Mouse (Mus musculus) heart, postnatal 10 days (tissue): ENCODE measurements around the gene Gm21103. TPM values are rescaled to one million over a fixed set of nuclear protein-coding genes. Genes with fewer than 3 reads are reported as not detected.
"Not testable (repeated sequence)": the region's sequence is repeated elsewhere in the genome, so short reads cannot be mapped to it uniquely, and the experiment has no call there.

Experiments
- DNase-seq, 2 experiments: peaks; one replicate each; pipeline ENCODE4 v3.0.0; 2021
- intact Hi-C: fragments of 180-260 bp; cut with DNase I; formaldehyde crosslinking; loops from one replicate; pipeline ENCODE4 v1.15.1; 2025
- total RNA-seq, 2 experiments: library from RNA; stranded (reverse); gene quantifications; 2 replicates each; pipeline ENCODE4 v1.2.3; 2021

Gene Gm21103
- not detected for total RNA-seq

DNA sequence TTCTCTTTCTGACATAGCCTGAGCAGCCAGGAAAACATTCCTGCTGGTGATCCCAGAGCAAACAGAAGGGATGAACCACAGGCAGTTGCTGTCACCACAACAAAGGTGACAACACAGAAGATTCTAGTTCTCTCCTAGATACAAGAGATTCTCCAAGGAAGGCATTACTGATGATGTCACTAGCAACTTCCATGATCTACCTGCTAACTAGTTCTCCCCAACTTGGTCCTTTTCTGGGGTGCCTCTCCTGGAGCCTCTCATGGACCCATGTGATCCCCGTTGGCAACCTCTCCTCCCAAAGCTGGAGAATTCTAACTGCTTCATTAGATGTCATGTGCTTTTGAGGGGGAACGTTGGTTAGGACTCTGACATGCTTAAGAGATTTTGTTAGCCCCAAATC lies at the start of gene Gm21103:
Gm21103 (minus strand) TSS at position 101 of the 400 bp plus-strand sequence.
- intact Hi-C loops, DNase-seq: not testable (repeated sequence)

- intact Hi-C loops, DNase-seq: not testable (repeated sequence)
Observed at GRCm38 (mm10) chr14:6343578-6343977, 38.9 kb upstream of the Gm21103 start, which contains the start of gene Gm3618. Gm3618 (minus strand) TSS chr14:6343678.

DNA sequence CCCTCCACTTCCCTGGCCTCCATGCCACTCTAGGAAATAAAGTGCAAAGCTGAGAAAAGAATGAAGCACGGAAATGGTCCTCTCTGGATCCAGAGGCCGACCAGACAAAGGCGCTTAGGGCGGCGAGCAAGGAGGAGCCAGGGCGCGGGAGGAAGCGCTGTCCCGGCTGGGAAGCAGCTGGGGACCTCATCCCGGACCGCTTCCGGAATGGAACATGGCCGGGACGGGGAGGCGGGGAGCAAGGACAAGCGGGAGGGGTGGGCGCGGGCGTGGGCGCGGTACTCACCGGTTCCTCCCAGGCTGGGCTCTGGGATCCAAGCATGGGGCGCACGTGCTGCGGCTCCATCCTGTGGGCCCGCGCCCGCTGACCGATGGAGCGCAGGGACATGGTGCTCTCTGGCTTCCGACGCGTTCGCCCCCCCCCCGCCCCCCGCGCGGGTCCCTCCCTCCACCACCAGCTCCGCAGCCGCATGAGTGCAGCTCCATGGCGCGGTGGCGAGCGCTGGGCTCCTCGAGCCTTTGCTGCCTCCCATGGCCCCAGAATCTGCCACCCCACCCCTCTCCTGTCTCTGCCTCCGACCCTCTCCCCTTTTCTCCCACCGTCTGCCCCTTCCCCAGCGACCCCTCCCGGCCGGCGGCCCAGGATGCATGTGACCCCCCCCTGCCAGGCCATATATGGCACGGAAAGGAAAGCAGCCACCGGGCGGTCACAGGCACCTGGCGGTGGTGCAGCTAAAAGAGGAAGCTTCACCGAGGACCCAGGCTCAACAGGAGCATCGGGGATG lies 17.5 kb downstream of the Gm21103 start, which contains the start of gene Gm3411:
Gm3411 (minus strand) TSS at position 320 of the 785 bp plus-strand sequence.
- DNase-seq = peak; percentile 71 to 76
- intact Hi-C loops = not testable (repeated sequence)

Other genes with a start within 250 kb of the Gm21103 start
- not detected for gene Gm6337, start 246.6 kb downstream of the Gm21103 start, total RNA-seq
- gene Gm8206, start 210.9 kb downstream of the Gm21103 start, total RNA-seq = 1 to 10 TPM in 1 of 2 experiments, not detected in 1; 1.1 TPM
- under 1 TPM; 0.36 to 0.57 TPM for gene Gm3468, start 196.2 kb downstream of the Gm21103 start, total RNA-seq
- not detected for gene Gm3476, start 179.0 kb downstream of the Gm21103 start, total RNA-seq
- gene Gm21560, start 85.6 kb downstream of the Gm21103 start, total RNA-seq = 1 to 10 TPM; 1.2 to 1.3 TPM
- 1 to 10 TPM in 1 of 2 experiments, under 1 TPM in 1; 0.89 to 1.4 TPM for gene Gm3411, start 17.6 kb downstream of the Gm21103 start, total RNA-seq
- gene Gm3618, start 38.8 kb upstream of the Gm21103 start, total RNA-seq = not detected
- gene Gm16440, start 85.5 kb upstream of the Gm21103 start, total RNA-seq = not detected
- gene Gm3591, start 107.6 kb upstream of the Gm21103 start, total RNA-seq = under 1 TPM in 1 of 2 experiments, not detected in 1; 0.89 TPM
- gene Gm3594, start 139.8 kb upstream of the Gm21103 start, total RNA-seq = not detected
- not detected for gene Gm8356, start 232.4 kb upstream of the Gm21103 start, total RNA-seq